ENCODE assay signal across 20 mouse cellular contexts in the genomic region with DNA sequence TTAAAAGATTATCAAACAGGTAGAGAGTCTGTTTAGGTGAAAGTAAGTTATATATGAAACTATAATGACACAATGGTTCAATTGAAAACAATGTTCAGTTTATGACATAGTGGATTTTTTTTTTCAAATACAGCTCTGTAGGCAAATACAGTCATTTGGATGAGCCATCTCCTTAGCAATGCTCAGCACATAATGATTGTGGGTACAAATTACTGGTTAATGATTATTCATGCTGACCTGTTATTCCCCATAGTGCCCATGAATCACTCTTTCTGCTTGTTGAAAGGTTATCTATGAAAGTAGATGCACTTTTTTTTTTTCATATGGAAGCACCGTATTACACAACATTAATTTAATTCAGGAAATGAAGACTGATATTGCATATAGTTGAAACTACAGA.
"Had no signal": no experiment of that assay in that cellular context is flagged by ENCODE, and none has a peak within 500 bp of the region (broad histone marks: within the 10 kb centered on the region; RNA-seq: fewer than 3 reads in every experiment).

No protein-coding gene starts in this region.

- H3K27ac ChIP-seq: kidney, postnatal 0 days; left cerebral cortex, adult 2 months; liver, embryonic 14.5 days; lung, embryonic 15.5 days; midbrain, embryonic 10.5 days; midbrain, embryonic 13.5 days; neural tube, embryonic 13.5 days had no signal

- H3K4me2 ChIP-seq: liver, embryonic 11.5 days; lung, embryonic 15.5 days; midbrain, embryonic 13.5 days; neural tube, embryonic 13.5 days had no signal

- H3K27me3 ChIP-seq: lung, embryonic 15.5 days; megakaryocyte, embryonic 14.5 days; midbrain, embryonic 13.5 days; neural tube, embryonic 13.5 days had no signal

- H3K36me3 ChIP-seq: lung, embryonic 15.5 days; midbrain, embryonic 10.5 days; midbrain, embryonic 13.5 days; neural tube, embryonic 13.5 days had no signal

- H3K9ac ChIP-seq: liver, embryonic 14.5 days; lung, embryonic 15.5 days; midbrain, embryonic 13.5 days; neural tube, embryonic 13.5 days had no signal

- H3K9me3 ChIP-seq: lung, embryonic 15.5 days had no signal

- H3K4me3 ChIP-seq: left cerebral cortex, adult 2 months; lung, embryonic 15.5 days; megakaryocyte, embryonic 14.5 days; midbrain, embryonic 10.5 days; midbrain, embryonic 13.5 days; myocyte; neural tube, embryonic 13.5 days had no signal

- ATAC-seq: midbrain, embryonic 13.5 days; midbrain, embryonic 16.5 days had no signal

- H3K4me1 ChIP-seq: lung, embryonic 15.5 days; neural tube, embryonic 13.5 days had no signal

- DNase-seq: layer of hippocampus, postnatal 36 days; lung, adult 18-20 months; lung, postnatal 10 days; lung, postnatal 36 days; retina, postnatal 1 day; right cerebral cortex, postnatal 25 days; spleen, adult 18-20 months; thymus, adult 18-20 months; thymus, postnatal 4 days had no signal
